Comparison of ENCODE assay signal across 1 mouse cellular context in genomic region chrX:74352645-74353466, GRCm38 (mm10).
TF ChIP-seq lines count a peak whose summit lies in the region.

No protein-coding gene starts in this region.

TF ChIP-seq in CH12.LX, 34 proteins besides CTCF, POLR2A, EP300 and RAD21 (continued from another document):
- TF ChIP-seq ZMIZ1 (IDR thresholded peaks at IDR 0.05; ENCODE audit: low read depth, low read length) (no peak), MAFK (IDR thresholded peaks at IDR 0.05; ENCODE audit: insufficient replicate concordance, low read length) (no peak), MXI1 (IDR thresholded peaks at IDR 0.05; ENCODE audit: low read depth, low read length) (no peak), USF1 (IDR thresholded peaks at IDR 0.05; ENCODE audit: low read depth, low read length) (no peak), UBTF (IDR thresholded peaks at IDR 0.05; ENCODE audit: low read depth, low read length) (no peak), TCF12 (IDR thresholded peaks at IDR 0.05; ENCODE audit: low read depth, low read length) (no peak), SIN3A (IDR thresholded peaks at IDR 0.05; ENCODE audit: low read length) (no peak)
